Mouse (Mus musculus): ENCODE measurements around the gene Acap2. TPM values are rescaled to one million over a fixed set of nuclear protein-coding genes. Genes with fewer than 3 reads are reported as not detected.

Gene Acap2
- total RNA-seq, 2 experiments from 2014 or later: 18.2 to 23.9 TPM

GRCm38 (mm10) chr16:31174880-31175638 lies 26.0 kb downstream of the Acap2 start:
- intact Hi-C loops (cut with DNase I): no loop called here

GRCm38 (mm10) chr16:31172229-31172628 lies 28.8 kb downstream of the Acap2 start:
- intact Hi-C loops (cut with DNase I): no loop called here
- DNase-seq (ENCODE audit: low spot score): no peak

More at GRCm38 (mm10) chr16:31174880-31175638, 26.0 kb downstream of the Acap2 start:
- no peak for DNase-seq (ENCODE audit: low spot score)

- DNase-seq (ENCODE audit: low spot score): no peak
- intact Hi-C loops (cut with DNase I): no loop called here
Observed at GRCm38 (mm10) chr16:31171418-31171817, 29.6 kb downstream of the Acap2 start.

DNA sequence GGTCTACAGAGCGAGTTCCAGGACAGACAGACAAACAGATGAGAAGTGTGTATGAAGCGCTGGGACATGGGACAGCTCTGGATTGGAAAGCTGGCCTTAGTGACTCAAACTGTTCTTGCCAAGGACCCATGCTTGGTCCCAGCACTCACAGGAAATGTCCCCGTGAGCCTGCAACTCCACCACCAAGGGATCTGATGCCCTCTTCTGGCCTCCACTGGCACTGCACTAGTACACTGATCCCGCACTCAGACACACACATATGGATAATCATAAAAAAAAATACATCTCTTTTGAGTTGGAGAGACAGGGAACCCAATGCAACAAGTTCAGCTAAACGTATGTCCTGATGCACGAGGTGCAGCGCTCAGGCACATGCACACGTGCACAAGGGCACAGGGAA lies 30.7 kb downstream of the Acap2 start:
- intact Hi-C loops (cut with DNase I): no loop called here
- DNase-seq (ENCODE audit: low spot score): no peak

- intact Hi-C loops (cut with DNase I): no loop called here
- DNase-seq (ENCODE audit: low spot score): no peak
Observed at GRCm38 (mm10) chr16:31169596-31169995, 31.4 kb downstream of the Acap2 start.

DNA sequence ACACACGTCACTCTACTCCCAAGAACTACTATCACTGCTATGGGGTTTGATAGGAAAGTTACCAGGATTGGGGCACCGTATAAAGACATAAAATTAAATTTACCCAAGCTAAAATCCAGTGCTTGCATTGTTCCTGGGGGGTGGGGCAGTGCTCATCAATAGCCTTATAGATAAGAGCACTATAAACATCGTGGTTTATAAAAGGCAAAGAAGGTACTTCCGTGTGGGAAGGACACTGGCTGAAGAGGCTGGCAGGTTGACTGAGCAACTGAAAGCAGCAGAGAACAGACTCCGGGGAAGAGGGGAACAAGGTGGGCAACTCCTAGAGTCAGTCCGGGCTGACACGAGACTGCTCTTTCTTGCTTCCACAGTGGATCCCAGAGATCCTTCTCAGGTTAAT lies 33.1 kb downstream of the Acap2 start:
- intact Hi-C loops (cut with DNase I): no loop called here
- DNase-seq (ENCODE audit: low spot score): no peak

GRCm38 (mm10) chr16:31167017-31167887 lies 33.8 kb downstream of the Acap2 start:
- intact Hi-C loops (cut with DNase I): no loop called here
- no peak for DNase-seq (ENCODE audit: low spot score)

GRCm38 (mm10) chr16:31165907-31166306 lies 35.1 kb downstream of the Acap2 start:
- no peak for DNase-seq (ENCODE audit: low spot score)
- intact Hi-C loops (cut with DNase I): no loop called here

DNA sequence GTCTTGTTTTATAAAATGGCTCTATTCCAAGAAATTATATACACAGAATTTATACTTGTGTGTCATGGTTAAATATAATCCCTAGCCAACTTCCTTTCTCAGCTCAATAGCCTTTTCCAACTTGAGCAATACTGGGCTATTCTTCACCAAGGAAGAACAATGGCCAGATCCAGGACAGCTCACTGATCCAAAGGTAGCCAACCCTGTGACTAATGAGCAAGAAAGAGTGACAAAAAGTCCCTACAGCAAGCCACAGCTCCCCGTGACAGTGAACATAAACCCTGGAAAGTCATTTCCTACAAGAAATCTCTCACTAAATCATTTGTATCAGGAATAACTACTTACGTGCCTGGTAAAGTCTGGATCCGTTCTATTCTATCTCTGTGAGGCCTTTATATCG lies 35.6 kb downstream of the Acap2 start:
- intact Hi-C loops (cut with DNase I): no loop called here
- DNase-seq (ENCODE audit: low spot score): no peak

DNA sequence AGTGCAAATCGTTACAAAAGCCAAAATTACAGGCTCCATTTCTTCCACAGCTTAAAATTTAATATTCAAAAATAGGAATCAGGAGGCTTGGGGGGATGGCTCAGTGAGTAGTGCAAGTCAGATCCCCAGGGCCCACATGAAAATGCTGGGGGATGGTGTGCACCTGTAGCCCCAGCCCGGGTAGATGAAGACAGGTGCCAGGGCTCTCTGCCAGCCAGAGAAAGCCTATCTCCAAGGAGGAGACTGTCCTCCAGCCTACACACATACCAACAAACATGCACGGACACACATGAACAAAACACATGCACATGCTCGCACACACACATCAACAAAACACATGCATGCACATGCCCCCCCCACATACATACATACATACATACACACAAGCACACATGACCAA lies 36.9 kb downstream of the Acap2 start:
- DNase-seq (ENCODE audit: low spot score): no peak
- intact Hi-C loops (cut with DNase I): no loop called here

- intact Hi-C loops (cut with DNase I): no loop called here
Observed at GRCm38 (mm10) chr16:31160486-31160885, 40.6 kb downstream of the Acap2 start.

GRCm38 (mm10) chr16:31159491-31159890 lies 41.6 kb downstream of the Acap2 start:
- intact Hi-C loops (cut with DNase I): no loop called here
- DNase-seq (ENCODE audit: low spot score): no peak

More at GRCm38 (mm10) chr16:31160486-31160885, 40.6 kb downstream of the Acap2 start:
- no peak for DNase-seq (ENCODE audit: low spot score)

DNA sequence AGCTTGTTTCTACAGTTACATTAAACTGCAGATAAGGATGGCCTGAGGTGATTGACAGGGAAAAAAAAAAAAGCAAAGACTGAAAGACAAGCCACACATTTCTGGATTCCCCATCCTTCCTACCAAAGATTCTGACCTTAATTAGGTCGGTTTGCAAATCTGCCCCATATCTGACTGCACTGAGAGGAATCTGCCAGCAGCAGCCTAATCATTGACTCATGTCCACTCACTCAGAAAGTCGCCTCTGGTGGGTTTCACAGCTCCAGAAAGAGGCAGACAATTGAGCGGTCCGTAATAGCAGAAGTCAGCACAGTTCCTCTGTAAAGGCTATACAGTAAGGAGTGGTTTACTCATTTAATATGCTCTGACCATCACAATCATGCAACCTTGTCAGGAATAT lies 51.2 kb downstream of the Acap2 start:
- intact Hi-C loops (cut with DNase I): no loop called here
- DNase-seq (ENCODE audit: low spot score): no peak

GRCm38 (mm10) chr16:31148891-31149290 lies 52.2 kb downstream of the Acap2 start:
- intact Hi-C loops (cut with DNase I): no loop called here
- no peak for DNase-seq (ENCODE audit: low spot score)

DNA sequence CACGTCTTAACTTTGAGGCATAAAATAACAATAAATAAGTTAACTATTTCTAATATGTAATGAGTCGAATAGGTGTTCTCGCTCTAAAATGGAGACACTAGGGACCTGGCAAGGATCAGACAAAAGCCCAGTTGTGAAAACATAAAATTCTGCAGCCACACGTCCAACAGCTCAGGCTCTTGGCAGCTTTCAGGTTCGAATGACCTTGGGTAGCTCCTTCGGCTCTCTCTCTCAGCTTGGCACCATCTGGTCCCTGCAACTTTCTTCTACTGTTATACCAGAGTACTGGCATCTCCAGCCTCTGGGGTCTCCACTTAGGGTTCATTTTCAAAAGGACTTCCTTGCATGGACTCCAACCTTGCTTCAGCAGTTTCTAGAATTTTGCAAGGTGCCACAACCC lies 53.3 kb downstream of the Acap2 start:
- no peak for DNase-seq (ENCODE audit: low spot score)
- intact Hi-C loops (cut with DNase I): no loop called here

DNA sequence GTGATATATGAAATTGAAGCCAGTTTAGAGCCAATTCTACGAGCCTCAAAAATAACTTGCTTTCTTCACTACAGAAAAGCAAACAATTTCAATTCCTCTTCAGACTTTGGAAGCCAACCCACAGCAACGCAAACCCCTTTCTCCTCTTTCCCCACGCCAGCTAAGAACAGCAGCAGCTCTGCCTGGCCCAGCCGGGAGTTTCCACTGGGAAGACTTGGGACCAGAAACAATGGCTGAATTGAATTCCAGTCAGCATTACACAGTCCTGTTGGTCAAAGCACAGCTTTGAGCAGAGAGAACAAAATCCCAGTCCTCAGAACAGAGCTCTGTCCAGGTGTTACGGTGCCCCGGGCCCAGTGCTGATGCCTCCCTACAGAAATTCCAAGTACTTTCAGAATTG lies 59.1 kb downstream of the Acap2 start:
- no peak for DNase-seq (ENCODE audit: low spot score)
- intact Hi-C loops (cut with DNase I): no loop called here

DNA sequence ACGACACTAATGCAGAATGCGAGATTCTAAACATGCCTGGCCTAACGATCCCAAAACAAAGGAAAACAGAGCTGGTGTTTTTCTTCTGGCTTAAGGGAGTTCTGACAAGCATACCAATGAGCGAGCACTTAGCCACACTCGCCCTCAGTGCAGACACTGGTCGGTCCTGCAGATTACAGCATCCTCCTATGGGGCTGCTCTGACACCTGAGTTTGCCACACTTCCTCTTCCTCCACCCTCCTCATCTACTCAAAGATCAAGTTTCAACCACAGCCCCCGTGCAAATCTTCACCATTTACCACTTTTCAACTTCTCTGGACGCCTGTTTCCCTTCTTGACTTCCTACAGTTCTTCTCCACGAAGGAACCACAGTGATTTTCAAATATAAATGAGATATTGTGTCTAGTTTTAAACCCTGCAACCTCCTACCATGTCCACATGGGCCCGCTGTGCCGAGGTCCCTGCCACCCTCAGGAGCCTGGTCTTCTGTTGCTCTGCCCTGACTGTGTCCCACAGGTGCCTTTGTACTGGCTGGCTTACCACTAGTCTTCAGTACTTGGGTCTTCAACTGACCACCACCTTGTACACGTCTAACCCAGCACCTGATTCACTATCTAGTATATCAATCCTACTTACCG lies 64.3 kb downstream of the Acap2 start:
- intact Hi-C loops (cut with DNase I): loop anchor here (10.0 kb wide), 1 partner anchor 118 kb away; no protein-coding TSS in a partner anchor
- no peak for DNase-seq (ENCODE audit: low spot score)

GRCm38 (mm10) chr16:31135519-31135918 lies 65.5 kb downstream of the Acap2 start:
- DNase-seq (ENCODE audit: low spot score): no peak
- intact Hi-C loops (cut with DNase I): loop anchor here (10.0 kb wide), 1 partner anchor 119 kb away; no protein-coding TSS in a partner anchor

DNA sequence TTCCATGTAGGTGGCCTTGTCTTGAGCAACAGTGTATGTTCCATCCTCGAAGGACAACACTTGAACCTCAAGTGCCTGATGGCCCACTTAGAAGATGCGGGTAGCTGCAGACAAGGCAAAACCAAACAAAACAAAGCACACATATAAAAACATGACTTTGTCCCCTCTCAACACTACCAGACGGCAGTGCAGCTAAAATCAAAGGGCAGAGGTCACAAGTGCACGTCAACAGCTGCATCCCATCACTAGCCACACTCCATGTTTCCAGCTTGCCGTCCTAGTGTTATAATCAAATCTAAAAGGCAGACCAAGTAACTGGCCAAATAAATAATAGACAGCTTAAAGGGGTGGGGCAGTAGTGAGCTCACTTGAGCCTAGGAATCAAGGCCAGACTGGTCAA lies 69.5 kb downstream of the Acap2 start:
- DNase-seq (ENCODE audit: low spot score): no peak
- intact Hi-C loops (cut with DNase I): loop anchor here (10.0 kb wide), 1 partner anchor 123 kb away; no protein-coding TSS in a partner anchor

- intact Hi-C loops (cut with DNase I): no loop called here
- DNase-seq (ENCODE audit: low spot score): no peak
Observed at GRCm38 (mm10) chr16:31128116-31128515, 72.9 kb downstream of the Acap2 start.

Data from heart, postnatal 25 days (tissue).